Mouse (Mus musculus) MEL (cell line): ENCODE measurements around the gene Avpr1a. TPM values are rescaled to one million over a fixed set of nuclear protein-coding genes. Genes with fewer than 3 reads are reported as not detected.

Experiments
- DNase-seq: peaks from one replicate; pipeline ENCODE4 v3.0.0; 2011; ENCODE audit warnings: low read depth, low spot score
- H3K27ac ChIP-seq: 2 replicates; pipeline ENCODE4 v1.5.1; 2012; ENCODE audit warnings: low read depth, mild to moderate bottlenecking, control low read depth, low read length, moderate library complexity; ENCODE audit not compliant: control insufficient read depth
- H3K27me3 ChIP-seq, 2 experiments: fragments of 150-350 bp in 1 of 2; sonication (generic) in 1 of 2; 2 replicates each; pipeline ENCODE4 v1.6.1; 2012; ENCODE audit warnings: low read length in 2 of 2, mild to moderate bottlenecking in 2 of 2, improper control_type of control experiment in 1 of 2, moderate library complexity in 1 of 2; ENCODE audit not compliant: insufficient read depth in 2 of 2, control insufficient read depth in 1 of 2
- H3K36me3 ChIP-seq, 2 experiments: 2 replicates each; pipeline ENCODE4 v1.6.1; 2012 to 2014; ENCODE audit warnings: low read length in 2 of 2, improper control_type of control experiment in 1 of 2, inconsistent platforms in 1 of 2, mild to moderate bottlenecking in 1 of 2; ENCODE audit not compliant: insufficient read depth in 2 of 2, control insufficient read depth in 1 of 2
- H3K4me1 ChIP-seq, 2 experiments: fragments of 150-350 bp in 1 of 2; sonication (generic) in 1 of 2; 2 replicates each; pipeline ENCODE4 v1.6.1; 2012; ENCODE audit warnings: low read length in 2 of 2, improper control_type of control experiment in 1 of 2, mild to moderate bottlenecking in 1 of 2; ENCODE audit not compliant: insufficient read depth in 2 of 2, control insufficient read depth in 1 of 2
- H3K4me3 ChIP-seq, 2 experiments: fragments of 150-350 bp in 1 of 2; sonication (generic) in 1 of 2; 2 replicates each; pipeline ENCODE4 v1.5.1; 2012; ENCODE audit warnings: low read depth in 2 of 2, low read length in 2 of 2, mild to moderate bottlenecking in 2 of 2, moderate library complexity in 2 of 2, control low read depth in 1 of 2, improper control_type of control experiment in 1 of 2; ENCODE audit not compliant: control insufficient read depth in 1 of 2, insufficient read depth in 1 of 2
- H3K79me2 ChIP-seq: 2 replicates; pipeline ENCODE4 v1.6.1; 2012; ENCODE audit warnings: mild to moderate bottlenecking, low read length, moderate library complexity; ENCODE audit not compliant: control insufficient read depth, poor library complexity, insufficient read depth
- H3K9ac ChIP-seq: 2 replicates; pipeline ENCODE4 v1.6.1; 2012; ENCODE audit warnings: low read depth, mild to moderate bottlenecking, control low read depth, low read length, moderate library complexity; ENCODE audit not compliant: control insufficient read depth, poor library complexity, severe bottlenecking
- H3K9me3 ChIP-seq: fragments of 150-350 bp; sonication (generic); replicated peaks from 2 replicates; pipeline ENCODE4 v1.6.1; 2012; ENCODE audit warnings: mild to moderate bottlenecking, low read length, improper control_type of control experiment, moderate library complexity; ENCODE audit not compliant: insufficient read depth
- BHLHE40 ChIP-seq: IDR thresholded peaks from 2 replicates; pipeline ENCODE4 v1.6.1; 2012; ENCODE audit warnings: low read depth, mild to moderate bottlenecking, inconsistent platforms, low read length, improper control_type of control experiment, borderline replicate concordance
- CHD1 ChIP-seq: IDR thresholded peaks from 2 replicates; pipeline ENCODE4 v1.6.1; 2012; ENCODE audit warnings: low read depth, mild to moderate bottlenecking, inconsistent platforms, low read length, improper control_type of control experiment
- CHD2 ChIP-seq: IDR thresholded peaks from 2 replicates; pipeline ENCODE4 v1.6.1; 2011; ENCODE audit warnings: low read length, improper control_type of control experiment
- CTCF ChIP-seq, 3 experiments: IDR thresholded peaks in 2 of 3; conservative IDR thresholded peaks in 1 of 3; 2 replicates each; pipeline ENCODE4 v1.5.1; 2011 to 2012; ENCODE audit warnings: low read length in 3 of 3, low read depth in 2 of 3, mild to moderate bottlenecking in 2 of 3, improper control_type of control experiment in 1 of 3, inconsistent platforms in 1 of 3, mixed read lengths in 1 of 3, moderate library complexity in 1 of 3; ENCODE audit not compliant: control insufficient read depth in 1 of 3, insufficient read depth in 1 of 3, poor library complexity in 1 of 3, severe bottlenecking in 1 of 3
- E2F4 ChIP-seq: IDR thresholded peaks from 2 replicates; pipeline ENCODE4 v1.6.1; 2011; ENCODE audit warnings: low read depth, low read length, improper control_type of control experiment, borderline replicate concordance
- ELF1 ChIP-seq: IDR thresholded peaks from 2 replicates; pipeline ENCODE4 v1.6.1; 2014; ENCODE audit warnings: low read depth, mild to moderate bottlenecking, inconsistent platforms, low read length, improper control_type of control experiment, moderate library complexity
- ETS1 ChIP-seq: IDR thresholded peaks from 2 replicates; pipeline ENCODE4 v1.6.1; 2012; ENCODE audit warnings: low read depth, mild to moderate bottlenecking, inconsistent platforms, low read length, improper control_type of control experiment, moderate library complexity
- GABPA ChIP-seq: IDR thresholded peaks from 2 replicates; pipeline ENCODE4 v1.6.1; 2012; ENCODE audit warnings: low read depth, mild to moderate bottlenecking, inconsistent platforms, low read length, improper control_type of control experiment, moderate library complexity
- HCFC1 ChIP-seq: IDR thresholded peaks from 2 replicates; pipeline ENCODE4 v1.6.1; 2012; ENCODE audit warnings: low read depth, mild to moderate bottlenecking, inconsistent platforms, low read length, improper control_type of control experiment, moderate library complexity
- MAFK ChIP-seq: IDR thresholded peaks from 2 replicates; pipeline ENCODE4 v1.6.1; 2011; ENCODE audit warnings: low read depth, mild to moderate bottlenecking, low read length, improper control_type of control experiment, borderline replicate concordance
- MAX ChIP-seq: IDR thresholded peaks from 2 replicates; pipeline ENCODE4 v1.6.1; 2011; ENCODE audit warnings: low read length, improper control_type of control experiment
- MAZ ChIP-seq: IDR thresholded peaks from 2 replicates; pipeline ENCODE4 v1.6.1; 2012; ENCODE audit warnings: low read depth, mild to moderate bottlenecking, inconsistent platforms, low read length, improper control_type of control experiment
- MXI1 ChIP-seq: IDR thresholded peaks from 2 replicates; pipeline ENCODE4 v1.6.1; 2011; ENCODE audit warnings: mild to moderate bottlenecking, low read depth, low read length, improper control_type of control experiment
- MYC ChIP-seq: IDR thresholded peaks from 2 replicates; pipeline ENCODE4 v1.6.1; 2011; ENCODE audit warnings: low read depth, mild to moderate bottlenecking, low read length, improper control_type of control experiment, moderate library complexity
- NELFE ChIP-seq: IDR thresholded peaks from 2 replicates; pipeline ENCODE4 v1.6.1; 2011; ENCODE audit warnings: low read depth, low read length, improper control_type of control experiment
- POLR2A ChIP-seq, 2 experiments: IDR thresholded peaks; 2 replicates each; pipeline ENCODE4 v1.6.1; 2011 to 2012; ENCODE audit warnings: low read length in 2 of 2, mild to moderate bottlenecking in 2 of 2, control low read depth in 1 of 2, improper control_type of control experiment in 1 of 2, low read depth in 1 of 2, moderate library complexity in 1 of 2; ENCODE audit not compliant: control insufficient read depth in 1 of 2, insufficient read depth in 1 of 2, poor library complexity in 1 of 2
- POLR2AphosphoS2 ChIP-seq: IDR thresholded peaks from 2 replicates; pipeline ENCODE4 v1.6.1; 2011; ENCODE audit warnings: low read length, improper control_type of control experiment
- POLR2AphosphoS5 ChIP-seq: IDR thresholded peaks from 2 replicates; pipeline ENCODE4 v1.6.1; 2012; ENCODE audit warnings: low read depth, borderline replicate concordance, mild to moderate bottlenecking, inconsistent platforms, low read length, moderate library complexity, mixed read lengths
- RCOR1 ChIP-seq: IDR thresholded peaks from 2 replicates; pipeline ENCODE4 v1.6.1; 2012; ENCODE audit warnings: low read depth, mild to moderate bottlenecking, inconsistent platforms, low read length, improper control_type of control experiment
- SIN3A ChIP-seq: IDR thresholded peaks from 2 replicates; pipeline ENCODE4 v1.6.1; 2012; ENCODE audit warnings: low read length, improper control_type of control experiment, inconsistent platforms
- SMC3 ChIP-seq: IDR thresholded peaks from 2 replicates; pipeline ENCODE4 v1.6.1; 2011; ENCODE audit warnings: low read depth, low read length, improper control_type of control experiment
- TAL1 ChIP-seq: IDR thresholded peaks from 2 replicates; pipeline ENCODE4 v1.6.1; 2012; ENCODE audit warnings: mild to moderate bottlenecking, inconsistent platforms, low read length, moderate library complexity, mixed read lengths
- TBP ChIP-seq: IDR thresholded peaks from 2 replicates; pipeline ENCODE4 v1.8.0; 2011; ENCODE audit warnings: low read depth, low read length, improper control_type of control experiment
- TCF12 ChIP-seq: IDR thresholded peaks from 2 replicates; pipeline ENCODE4 v1.6.1; 2014; ENCODE audit warnings: low read depth, mild to moderate bottlenecking, inconsistent platforms, low read length, improper control_type of control experiment, moderate library complexity
- UBTF ChIP-seq: IDR thresholded peaks from 2 replicates; pipeline ENCODE4 v1.6.1; 2012; ENCODE audit warnings: low read depth, mild to moderate bottlenecking, inconsistent platforms, low read length, improper control_type of control experiment, moderate library complexity, borderline replicate concordance; ENCODE audit not compliant: insufficient read depth
- USF1 ChIP-seq: IDR thresholded peaks from 2 replicates; pipeline ENCODE4 v1.6.1; 2014; ENCODE audit warnings: low read depth, mild to moderate bottlenecking, inconsistent platforms, low read length, improper control_type of control experiment, moderate library complexity
- USF2 ChIP-seq, 2 experiments: IDR thresholded peaks; 2 replicates each; pipeline ENCODE4 v1.6.1; 2011 to 2012; ENCODE audit warnings: improper control_type of control experiment in 2 of 2, low read length in 2 of 2, borderline replicate concordance in 1 of 2, inconsistent platforms in 1 of 2, low read depth in 1 of 2, mild to moderate bottlenecking in 1 of 2; ENCODE audit not compliant: insufficient read depth in 1 of 2
- ZNF384 ChIP-seq: IDR thresholded peaks from 2 replicates; pipeline ENCODE4 v1.6.1; 2012; ENCODE audit warnings: low read depth, mild to moderate bottlenecking, inconsistent platforms, low read length, improper control_type of control experiment
- polyA plus RNA-seq, 2 experiments: library from polyadenylated mRNA; stranded (reverse) in 1 of 2; unstranded in 1 of 2; fragments of >175 nt in 1 of 2; fragments of >200 nt in 1 of 2; gene quantifications; 2 replicates each; pipeline versions ENCODE4 v1.2.1 to v1.2.4; 2012; ENCODE audit warnings: low replicate concordance in 2 of 2, low read depth in 1 of 2; ENCODE audit not compliant: insufficient read length in 2 of 2, insufficient read depth in 1 of 2, missing spikeins in 1 of 2
- total RNA-seq: library from RNA; depleted of rRNA; stranded (reverse); fragments of 300-350 nt; gene quantifications from 2 replicates; pipeline ENCODE4 v1.2.3, GENCODE M21; 2012; rRNA removed

Gene Avpr1a
- total RNA-seq, result not detected in 2 replicates
- polyA plus RNA-seq, result not detected

DNA sequence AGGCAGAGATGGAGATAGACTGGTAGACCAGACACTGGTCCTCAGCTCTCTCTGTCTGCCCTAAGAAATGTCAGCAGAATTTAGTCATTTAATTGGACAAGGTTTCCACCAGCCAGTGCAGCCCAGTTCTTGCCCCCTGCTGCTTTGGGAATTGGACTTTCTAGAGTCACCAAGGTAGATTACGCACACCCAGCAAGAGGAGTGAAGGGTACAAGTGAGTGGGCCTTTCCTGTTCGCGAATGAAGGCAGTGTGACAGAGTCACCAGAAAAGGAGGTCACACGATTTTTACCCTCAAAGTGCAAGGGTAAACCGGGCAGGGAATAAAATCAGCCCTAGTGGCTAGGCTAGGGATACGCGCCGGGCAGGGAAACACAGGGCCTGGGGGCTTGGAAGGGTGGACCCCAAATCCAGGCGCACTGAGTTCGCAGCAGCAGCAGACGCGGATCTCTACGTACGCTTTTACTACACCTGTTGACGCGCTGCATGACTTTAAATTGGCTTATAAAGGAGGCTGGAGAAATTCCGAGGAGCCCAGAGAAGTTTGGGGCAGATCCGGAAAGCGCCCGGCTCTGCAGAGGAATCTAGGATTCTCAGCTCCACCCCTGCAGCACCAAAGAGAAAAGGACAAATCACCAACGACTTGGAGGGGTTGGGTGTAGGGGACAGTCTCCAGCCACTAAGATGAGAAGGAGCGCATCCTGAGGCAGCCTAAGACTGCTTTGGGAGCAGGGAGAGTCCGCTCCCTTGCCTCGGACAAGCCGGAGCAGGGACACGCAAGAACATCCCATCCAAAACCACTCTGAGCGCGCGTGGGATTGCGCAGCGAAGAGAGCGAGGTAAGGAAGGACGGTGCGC is at the start of gene Avpr1a:
Gene Avpr1a, plus strand, starts transcription at position 639 of the 856 bp plus-strand sequence.
- H3K36me3 ChIP-seq, result no peaks in the 10 kb centered on the region
- no peaks in the 10 kb centered on the region for H3K27me3 ChIP-seq
- H3K9ac ChIP-seq, result no peak within 1 kb of the TSS
- no peak within 1 kb of the TSS for H3K4me3 ChIP-seq
- TF ChIP-seq POLR2AphosphoS5 (no peak), GABPA (no peak), ETS1 (no peak), CHD1 (no peak), MAZ (no peak), MYC (no peak), POLR2AphosphoS2 (no peak), TBP (no peak), SIN3A (no peak), SMC3 (no peak), NELFE (no peak), E2F4 (no peak), USF2 (IDR thresholded peaks at IDR 0.05; ENCODE audit: borderline replicate concordance in 1 of 2, insufficient read depth in 1 of 2, low read depth in 1 of 2, low read length in 2 of 2) (no peak), MXI1 (no peak), ZNF384 (no peak), BHLHE40 (no peak), USF1 (no peak), UBTF (no peak), RCOR1 (no peak)
- H3K79me2 ChIP-seq, result no peaks in the 10 kb centered on the region
- no peaks in the 10 kb centered on the region for H3K4me1 ChIP-seq
- H3K9me3 ChIP-seq, result no peaks in the 10 kb centered on the region
- DNase-seq, result no peak
- no peak within 1 kb of the TSS for H3K27ac ChIP-seq

- Histone ChIP-seq H3K4me3 (no peak overlapping the region), H3K27me3 (no peaks in the 10 kb centered on the region)
- TF ChIP-seq CHD2 (no peak), TBP (no peak), POLR2A (IDR thresholded peaks at IDR 0.05; ENCODE audit: control insufficient read depth in 1 of 2, insufficient read depth in 1 of 2, low read depth in 1 of 2, low read length in 2 of 2, poor library complexity in 1 of 2) (no peak), POLR2AphosphoS5 (no peak), MAX (no peak), UBTF (no peak), NELFE (no peak), HCFC1 (no peak), RCOR1 (no peak), POLR2AphosphoS2 (no peak), MAFK (no peak), TAL1 (no peak), ZNF384 (no peak), TCF12 (no peak), CTCF (IDR thresholded peaks at IDR 0.05 in 2 of 3, conservative IDR thresholded peaks at IDR 0.05 in 1 of 3; ENCODE audit: control insufficient read depth in 1 of 3, insufficient read depth in 1 of 3, low read depth in 2 of 3, low read length in 3 of 3, poor library complexity in 1 of 3, severe bottlenecking in 1 of 3) (no peak), BHLHE40 (no peak), E2F4 (no peak), ELF1 (no peak), MXI1 (no peak)
- TF ChIP-seq, all 39 proteins: peak for 0
- H3K36me3 ChIP-seq, result no peaks in the 10 kb centered on the region
- no peak overlapping the region for H3K27ac ChIP-seq
- H3K4me1 ChIP-seq, result no peaks in the 10 kb centered on the region
- DNase-seq, result no peak
- H3K9me3 ChIP-seq, result no peaks in the 10 kb centered on the region
- H3K79me2 ChIP-seq, result no peaks in the 10 kb centered on the region
- no peak overlapping the region for H3K9ac ChIP-seq
Measured at GRCm38 (mm10) chr10:122402270-122402669, 46.0 kb upstream of the Avpr1a start.
